Mouse (Mus musculus) liver, adult 2 months (tissue): Measurements from ENCODE around the gene Gm20388. TPM values are rescaled to one million over a fixed set of nuclear protein-coding genes. Genes with fewer than 3 reads are reported as not detected.
A peak's percentile ranks its signal among the peaks of the same experiment; 100 is the strongest.

Source experiments
- DNase-seq: peaks from one replicate; pipeline ENCODE4 v3.0.0-alpha.2; 2011; ENCODE audit warnings: low read depth, low spot score; ENCODE audit errors: extremely low read depth
- H3K27ac ChIP-seq: fragments of 200-500 bp; replicated peaks from 2 replicates; pipeline ENCODE4 v1.5.1; 2012; ENCODE audit warnings: low read depth, mild to moderate bottlenecking, control low read depth, inconsistent platforms, low read length; ENCODE audit not compliant: insufficient read depth
- H3K27me3 ChIP-seq: fragments of 200-500 bp; 2 replicates; pipeline ENCODE4 v1.6.1; 2012; ENCODE audit warnings: mild to moderate bottlenecking, moderate library complexity, low read length, inconsistent platforms; ENCODE audit not compliant: control insufficient read depth, insufficient read depth
- H3K36me3 ChIP-seq: fragments of 200-500 bp; 2 replicates; pipeline ENCODE4 v1.6.1; 2012; ENCODE audit warnings: low read length, inconsistent platforms; ENCODE audit not compliant: control insufficient read depth, insufficient read depth
- H3K4me1 ChIP-seq: fragments of 200-500 bp; 2 replicates; pipeline ENCODE4 v1.6.1; 2011; ENCODE audit warnings: low read length; ENCODE audit not compliant: control insufficient read depth, insufficient read depth
- H3K4me3 ChIP-seq: fragments of 200-500 bp; 2 replicates; pipeline ENCODE4 v1.5.1; 2011; ENCODE audit warnings: low read depth, mild to moderate bottlenecking, control low read depth, low read length, moderate library complexity; ENCODE audit not compliant: insufficient read depth
- H3K79me2 ChIP-seq: fragments of 200-500 bp; 2 replicates; pipeline ENCODE4 v1.6.1; 2012; ENCODE audit warnings: inconsistent platforms, mild to moderate bottlenecking, low read length, moderate library complexity; ENCODE audit not compliant: control insufficient read depth, insufficient read depth
- H3K9ac ChIP-seq: fragments of 200-500 bp; 2 replicates; pipeline ENCODE4 v1.6.1; 2012; ENCODE audit warnings: low read depth, mild to moderate bottlenecking, control low read depth, inconsistent platforms, low read length
- CTCF ChIP-seq: fragments of 200-500 bp; IDR thresholded peaks from 2 replicates; pipeline ENCODE4 v1.5.1; 2011; ENCODE audit warnings: low read depth, low read length, control low read depth
- POLR2A ChIP-seq: fragments of 200-500 bp; IDR thresholded peaks from 2 replicates; pipeline ENCODE4 v1.6.1; 2011; ENCODE audit warnings: low read length, control low read depth; ENCODE audit not compliant: insufficient read depth; ENCODE audit errors: extremely low read depth
- WGBS: fragments of 180-500 bp; shearing (Covaris S2); methylation state at CpG from one replicate; pipeline ENCODE4 v1.1.7; 2018; 5-methylcytosine and 5-hydroxymethylcytosine counted together
- polyA plus RNA-seq: library from polyadenylated mRNA; depleted of rRNA; stranded (reverse); fragments of >200 nt; gene quantifications from 2 replicates; pipeline ENCODE4 v1.2.3, GENCODE M21; 2012
- total RNA-seq: library from RNA; depleted of rRNA; stranded (reverse); fragments of >200 nt; gene quantifications from 2 replicates; pipeline ENCODE4 v1.2.3, GENCODE M21; 2014

Gm20388 gene
- total and polyA plus RNA-seq, 2 experiments = 6.4 to 19.9 TPM

DNA sequence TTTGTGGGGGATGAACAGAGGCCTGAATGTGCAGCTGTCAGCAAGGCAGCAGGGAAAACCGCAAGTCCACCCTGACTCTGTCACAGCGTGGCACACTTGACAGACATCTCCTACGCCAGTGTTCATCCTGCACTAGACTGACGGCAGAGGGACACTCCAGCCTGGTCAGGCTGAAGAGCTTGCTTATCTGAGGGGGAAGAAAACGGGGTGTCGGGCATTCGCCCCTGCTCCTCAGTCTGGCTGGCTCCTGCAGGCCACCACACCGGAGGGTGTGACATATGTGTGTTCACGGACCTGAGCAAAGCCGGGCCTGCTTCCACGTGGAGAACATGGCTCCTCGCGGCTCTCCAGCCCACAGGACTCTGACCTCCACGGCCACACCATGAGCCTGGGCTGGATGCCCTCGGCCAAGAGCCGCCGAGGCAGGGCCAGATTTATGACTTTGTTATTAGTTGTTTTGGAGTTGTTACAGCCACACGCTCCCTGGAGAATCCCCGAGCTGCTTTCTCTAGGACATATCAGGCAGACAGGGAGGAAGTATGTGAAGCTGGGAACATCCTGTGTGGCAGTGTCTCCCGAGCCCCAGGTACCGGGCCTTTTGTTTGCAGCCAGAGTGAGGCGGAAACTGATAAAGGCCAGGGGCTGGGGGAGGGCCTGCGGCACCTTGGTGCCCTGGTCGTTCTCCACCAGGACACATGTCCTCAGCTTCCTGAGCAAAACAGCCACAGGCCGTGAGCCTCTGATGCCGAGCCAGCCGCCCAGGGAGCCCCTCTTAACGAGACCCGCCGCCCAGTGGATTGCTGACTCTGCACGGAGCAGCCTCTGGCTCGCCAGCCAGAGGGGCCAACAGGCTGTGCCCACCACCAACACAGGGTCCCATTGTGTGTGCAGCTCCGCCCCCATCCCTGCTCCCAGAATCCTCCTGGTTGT lies 1424.1 kb downstream of the Gm20388 start:
- no peak for DNase-seq
- Histone ChIP-seq H3K4me1 (no peaks in the 10 kb centered on the region; the same call in 1 of the 2 replicates), H3K27me3 (no peaks in the 10 kb centered on the region), H3K27ac (no peak overlapping the region), H3K4me3 (no peak overlapping the region), H3K36me3 (no peaks in the 10 kb centered on the region), H3K9ac (no peak overlapping the region), H3K79me2 (no peaks in the 10 kb centered on the region)
- no peak for TF ChIP-seq POLR2A
- TF ChIP-seq CTCF = no peak
- WGBS = 49% methylated on average over 33 of the region's 33 CpGs

DNA sequence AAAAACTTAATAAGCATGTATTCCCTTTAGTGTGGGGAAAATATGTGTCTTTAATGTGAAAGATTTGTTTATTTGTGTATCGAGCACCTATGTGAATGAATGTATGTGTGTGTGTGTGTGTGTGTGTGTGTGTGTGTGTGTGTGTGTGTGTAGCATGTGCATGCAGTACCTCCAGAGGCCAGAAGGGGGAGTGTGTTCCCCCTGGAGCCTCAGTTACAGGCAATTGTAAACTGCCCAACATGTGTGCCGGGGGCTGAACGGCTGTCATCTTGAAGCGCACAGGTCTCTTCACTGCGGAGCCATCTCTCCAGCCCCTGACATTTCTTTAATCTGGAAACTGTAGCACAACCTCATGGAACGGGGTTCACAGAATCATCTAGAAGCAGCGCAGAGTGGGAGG lies 1425.0 kb downstream of the Gm20388 start:
- Histone ChIP-seq H3K27ac (no peak overlapping the region), H3K79me2 (no peaks in the 10 kb centered on the region), H3K4me3 (no peak overlapping the region), H3K27me3 (no peaks in the 10 kb centered on the region), H3K36me3 (no peaks in the 10 kb centered on the region), H3K4me1 (no peaks in the 10 kb centered on the region; the same call in 1 of the 2 replicates), H3K9ac (no peak overlapping the region)
- TF ChIP-seq CTCF (0 out of 2 replicates have a peak, but pooled peaks have one; percentile 8), POLR2A (no peak)
- WGBS = 98% methylated on average over 7 of the region's 7 CpGs
- DNase-seq = no peak

- WGBS = 83% methylated on average over 13 of the region's 13 CpGs
- TF ChIP-seq CTCF (no peak), POLR2A (no peak)
- no peaks in the 10 kb centered on the region for H3K4me1 ChIP-seq
- no peak for DNase-seq
- H3K36me3 ChIP-seq = no peaks in the 10 kb centered on the region
- H3K27ac ChIP-seq = no peak overlapping the region
- no peaks in the 10 kb centered on the region for H3K79me2 ChIP-seq
- no peaks in the 10 kb centered on the region for H3K27me3 ChIP-seq
- no peak overlapping the region for H3K4me3 ChIP-seq
- no peak overlapping the region for H3K9ac ChIP-seq
Measured at GRCm38 (mm10) chr8:121342931-121343330, 1432.3 kb downstream of the Gm20388 start.

GRCm38 (mm10) chr8:121344486-121344885 lies 1433.8 kb downstream of the Gm20388 start:
- no peak for DNase-seq
- Histone ChIP-seq H3K79me2 (no peaks in the 10 kb centered on the region), H3K4me3 (no peak overlapping the region), H3K36me3 (no peaks in the 10 kb centered on the region), H3K27me3 (no peaks in the 10 kb centered on the region), H3K4me1 (no peaks in the 10 kb centered on the region), H3K9ac (no peak overlapping the region), H3K27ac (no peak overlapping the region)
- WGBS = 94% methylated on average over 9 of the region's 9 CpGs
- TF ChIP-seq CTCF (no peak), POLR2A (no peak)

- H3K4me3 ChIP-seq = no peak overlapping the region
- no peaks in the 10 kb centered on the region for H3K36me3 ChIP-seq
- TF ChIP-seq CTCF (no peak), POLR2A (no peak)
- H3K79me2 ChIP-seq = no peaks in the 10 kb centered on the region
- peaks cover 1% of the 10 kb centered on the region; the same call in 1 of the 2 replicates for H3K4me1 ChIP-seq
- H3K27me3 ChIP-seq = no peaks in the 10 kb centered on the region
- H3K27ac ChIP-seq = no peak overlapping the region
- no peak overlapping the region for H3K9ac ChIP-seq
- 87% methylated on average over 13 of the region's 13 CpGs for WGBS
- DNase-seq = no peak
Measured at GRCm38 (mm10) chr8:121346175-121346574, 1435.5 kb downstream of the Gm20388 start.

DNA sequence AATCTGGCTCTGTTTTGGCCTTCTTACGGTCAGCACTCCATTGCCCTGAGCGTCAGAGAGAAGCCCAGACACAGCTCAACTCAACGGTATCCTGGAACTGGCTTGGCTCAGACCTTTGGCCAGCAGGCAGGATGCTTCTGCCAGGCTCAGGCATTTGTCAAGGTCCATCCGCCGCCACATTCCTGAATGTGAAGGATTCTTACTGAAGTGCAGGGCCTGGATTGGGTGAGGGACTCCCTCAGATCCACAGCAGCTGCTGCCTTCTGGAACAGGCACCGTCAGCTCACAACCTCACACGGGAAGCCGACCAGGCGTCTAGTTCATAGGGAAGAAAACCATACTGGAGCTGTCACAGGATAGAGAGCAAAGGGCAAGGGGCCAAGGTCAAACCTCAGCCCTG lies 1436.2 kb downstream of the Gm20388 start:
- Histone ChIP-seq H3K27ac (no peak overlapping the region), H3K36me3 (no peaks in the 10 kb centered on the region), H3K27me3 (no peaks in the 10 kb centered on the region), H3K4me3 (no peak overlapping the region), H3K79me2 (no peaks in the 10 kb centered on the region), H3K4me1 (peaks cover 2% of the 10 kb centered on the region; the same call in 1 of the 2 replicates), H3K9ac (no peak overlapping the region)
- 37% methylated on average over 9 of the region's 9 CpGs for WGBS
- TF ChIP-seq POLR2A = no peak
- TF ChIP-seq CTCF = no peak
- DNase-seq = peak; percentile 42
